7 mouse cellular contexts compared by ENCODE assay signal in genomic region chr12:99084144-99084543, GRCm38 (mm10).
DNase-seq lines count a peak whose midpoint lies in the region; ATAC-seq lines count a peak whose summit lies in the region.

No protein-coding gene starts in this region.

- H3K4me2 ChIP-seq in embryonic facial prominence, embryonic 11.5 days (ENCODE audit: low read depth, low read length), result no peak overlapping the region
- no peak overlapping the region for H3K4me2 ChIP-seq in limb, embryonic 11.5 days (ENCODE audit: low read depth, severe bottlenecking)
- peak overlapping the region; percentile 30 for H3K4me2 ChIP-seq in midbrain, embryonic 14.5 days (ENCODE audit: low read length)

- H3K27me3 ChIP-seq in embryonic facial prominence, embryonic 11.5 days (ENCODE audit: control insufficient read depth, insufficient read depth, low read length), result no peaks in the 10 kb centered on the region
- no peaks in the 10 kb centered on the region for H3K27me3 ChIP-seq in limb, embryonic 11.5 days (ENCODE audit: control insufficient read depth, insufficient read depth, low read length)
- H3K27me3 ChIP-seq in midbrain, embryonic 14.5 days (ENCODE audit: control insufficient read depth, insufficient read depth, low read length), result no peaks in the 10 kb centered on the region

- DNase-seq in adrenal gland, adult 8-10 months, result peak; percentile 61
- DNase-seq in embryonic facial prominence, embryonic 11.5 days (ENCODE audit: low spot score), result peak; percentile 87
- peak; percentile 78 to 79 for DNase-seq in heart, adult 18-20 months
- DNase-seq in kidney, adult 18-20 months, result peak; percentile 74
- peak; percentile 89 for DNase-seq in limb, embryonic 11.5 days (ENCODE audit: low spot score)
- DNase-seq in midbrain, embryonic 14.5 days, result peak; percentile 92
- DNase-seq in spleen, adult 18-20 months, result peak; percentile 56 to 77

- peak; percentile 93 for ATAC-seq in embryonic facial prominence, embryonic 11.5 days (replicated peaks; ENCODE audit: insufficient number of reproducible peaks, low FRiP score, low TSS enrichment, low read depth)
- peak; percentile 84 for ATAC-seq in limb, embryonic 11.5 days (ENCODE audit: insufficient number of reproducible peaks, low FRiP score, low TSS enrichment, low read depth)
- peak; percentile 86 for ATAC-seq in midbrain, embryonic 14.5 days (ENCODE audit: low FRiP score, low TSS enrichment)

- no peak overlapping the region for H3K27ac ChIP-seq in embryonic facial prominence, embryonic 11.5 days (replicated peaks; ENCODE audit: low read depth, low read length)
- H3K27ac ChIP-seq in limb, embryonic 11.5 days (replicated peaks; ENCODE audit: low read depth, low read length), result no peak overlapping the region
- H3K27ac ChIP-seq in midbrain, embryonic 14.5 days (replicated peaks; ENCODE audit: low read depth, low read length), result no peak overlapping the region

- no peaks in the 10 kb centered on the region for H3K9me3 ChIP-seq in embryonic facial prominence, embryonic 11.5 days (replicated peaks; ENCODE audit: control insufficient read depth, low read length)
- H3K9me3 ChIP-seq in limb, embryonic 11.5 days (ENCODE audit: control insufficient read depth, low read length), result no peaks in the 10 kb centered on the region
- no peaks in the 10 kb centered on the region for H3K9me3 ChIP-seq in midbrain, embryonic 14.5 days (ENCODE audit: control insufficient read depth, low read length)

- H3K4me3 ChIP-seq in embryonic facial prominence, embryonic 11.5 days (ENCODE audit: low read depth, low read length), result no peak overlapping the region
- no peak overlapping the region for H3K4me3 ChIP-seq in limb, embryonic 11.5 days (ENCODE audit: low read depth, low read length)
- H3K4me3 ChIP-seq in midbrain, embryonic 14.5 days (replicated peaks; ENCODE audit: low read depth, low read length), result no peak overlapping the region

- H3K36me3 ChIP-seq in embryonic facial prominence, embryonic 11.5 days (replicated peaks; ENCODE audit: control insufficient read depth, insufficient read depth, low read depth, low read length), result no peaks in the 10 kb centered on the region
- H3K36me3 ChIP-seq in limb, embryonic 11.5 days (ENCODE audit: control insufficient read depth, insufficient read depth, low read length), result no peaks in the 10 kb centered on the region
- no peaks in the 10 kb centered on the region for H3K36me3 ChIP-seq in midbrain, embryonic 14.5 days (ENCODE audit: control insufficient read depth, insufficient read depth, low read length)

- H3K9ac ChIP-seq in embryonic facial prominence, embryonic 11.5 days (replicated peaks; ENCODE audit: low read length), result no peak overlapping the region
- H3K9ac ChIP-seq in limb, embryonic 11.5 days (ENCODE audit: low read length), result no peak overlapping the region
- no peak overlapping the region for H3K9ac ChIP-seq in midbrain, embryonic 14.5 days (replicated peaks; ENCODE audit: low read length)

- 5% methylated on average over 18 of the region's 18 CpGs for WGBS in embryonic facial prominence, embryonic 11.5 days
- 5% methylated on average over 18 of the region's 18 CpGs for WGBS in limb, embryonic 11.5 days
- under 1% methylated on average over 18 of the region's 18 CpGs for WGBS in midbrain, embryonic 14.5 days

- H3K4me1 ChIP-seq in embryonic facial prominence, embryonic 11.5 days (ENCODE audit: control insufficient read depth, insufficient read depth, low read length), result no peaks in the 10 kb centered on the region
- no peaks in the 10 kb centered on the region for H3K4me1 ChIP-seq in limb, embryonic 11.5 days (ENCODE audit: control insufficient read depth, insufficient read depth, low read length)
- peaks cover 38% of the 10 kb centered on the region for H3K4me1 ChIP-seq in midbrain, embryonic 14.5 days (ENCODE audit: control insufficient read depth, insufficient read depth, low read length)
